ENCODE assay signal across 9 mouse cellular contexts in the genomic region with DNA sequence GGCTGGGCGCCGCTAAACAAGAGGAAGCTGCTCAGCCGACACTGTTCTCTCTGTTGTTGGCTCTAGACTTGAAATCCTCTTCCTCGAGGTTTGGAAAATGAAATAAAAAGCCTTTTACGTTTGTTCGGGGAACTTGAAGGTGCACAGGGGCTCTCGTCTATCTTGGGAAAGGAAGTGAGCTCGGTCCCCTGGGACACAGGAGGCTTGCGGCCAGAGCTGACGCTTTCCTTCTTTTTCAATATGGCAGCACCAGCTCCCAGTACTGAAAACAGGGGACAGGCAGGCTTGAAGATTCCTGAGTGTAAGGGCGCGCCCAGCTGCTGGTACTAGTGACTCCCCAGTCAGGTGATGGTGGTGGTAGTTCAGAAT. TPM values are rescaled to one million over a fixed set of nuclear protein-coding genes. Genes with fewer than 3 reads are reported as not detected.
DNase-seq lines count a peak whose midpoint lies in the region; ATAC-seq and TF ChIP-seq lines count a peak whose summit lies in the region.
"Had no signal": no experiment of that assay in that cellular context is flagged by ENCODE, and none has a peak within 500 bp of the region (broad histone marks: within the 10 kb centered on the region; RNA-seq: fewer than 3 reads in every experiment).

No protein-coding gene starts in this region.

- H3K27me3 ChIP-seq in heart, embryonic 13.5 days (replicated peaks), result peaks cover 30% of the 10 kb centered on the region
- H3K27me3 ChIP-seq in CH12.LX (replicated peaks), result no peaks in the 10 kb centered on the region
- no peaks in the 10 kb centered on the region for H3K27me3 ChIP-seq in hindbrain, embryonic 11.5 days (ENCODE audit: control insufficient read depth, insufficient read depth, low read length)

- H3K36me3 ChIP-seq in heart, embryonic 13.5 days, result no peaks in the 10 kb centered on the region
- H3K36me3 ChIP-seq in CH12.LX (replicated peaks in 1 of 2; ENCODE audit: control insufficient read depth in 1 of 2, insufficient read depth in 1 of 2, low read length in 1 of 2), result no peaks in the 10 kb centered on the region
- no peaks in the 10 kb centered on the region for H3K36me3 ChIP-seq in hindbrain, embryonic 11.5 days (ENCODE audit: control insufficient read depth, insufficient read depth, low read length)

- no peak overlapping the region for H3K27ac ChIP-seq in heart, embryonic 13.5 days (replicated peaks)
- H3K27ac ChIP-seq in CH12.LX (ENCODE audit: insufficient read depth, low read depth), result no peak overlapping the region
- H3K27ac ChIP-seq in hindbrain, embryonic 11.5 days (ENCODE audit: low read depth, low read length), result no peak overlapping the region

- H3K4me2 ChIP-seq in heart, embryonic 13.5 days, result peak overlapping the region; percentile 71
- H3K4me2 ChIP-seq in CH12.LX (ENCODE audit: insufficient read depth, low read depth, poor library complexity, severe bottlenecking), result peak overlapping the region; percentile 85
- H3K4me2 ChIP-seq in hindbrain, embryonic 11.5 days (replicated peaks; ENCODE audit: low read depth, low read length), result peak overlapping the region; percentile 77

- H3K79me2 ChIP-seq in CH12.LX (replicated peaks; ENCODE audit: control insufficient read depth, extremely low read depth, insufficient read depth, poor library complexity, severe bottlenecking), result no peaks in the 10 kb centered on the region

- no peak for TF ChIP-seq EP300 in CH12.LX (IDR thresholded peaks at IDR 0.05; ENCODE audit: low read length)

- no peak for TF ChIP-seq CTCF in CH12.LX (conservative IDR thresholded peaks at IDR 0.05 in 1 of 2, IDR thresholded peaks at IDR 0.05 in 1 of 2; ENCODE audit: low read depth in 2 of 2, low read length in 2 of 2)

- H3K9ac ChIP-seq in heart, embryonic 13.5 days, result no peak overlapping the region
- no peak overlapping the region; the same call in 1 of the 2 replicates for H3K9ac ChIP-seq in CH12.LX (ENCODE audit: insufficient read depth, low read depth)
- peak overlapping the region; percentile 48 for H3K9ac ChIP-seq in hindbrain, embryonic 11.5 days (ENCODE audit: low read depth, low read length)

- no peak for DNase-seq in heart, postnatal 36 days
- peak; percentile 6 for DNase-seq in CH12.LX (ENCODE audit: extremely low read depth)
- DNase-seq in cerebellum, adult 9-10 months, result peak; percentile 41
- no peak for DNase-seq in hindbrain, embryonic 11.5 days (ENCODE audit: low spot score)
- peak; percentile 47 for DNase-seq in mesoderm, embryonic 11.5 days (ENCODE audit: low read depth, low spot score)
- no peak for DNase-seq in natural killer cell, adult 2 months (ENCODE audit: low spot score in 2 of 2)
- no peak for DNase-seq in gastrocnemius, postnatal 25 days

- dilution Hi-C loops in CH12.LX (cut with MboI; ENCODE audit: extremely low pct_ligation_motif_present, extremely low pct_unique_long_range_greater_than_20kb, low sequenced_read_pairs), result no loop called here

- in situ Hi-C loops in CH12.LX (cut with MboI; ENCODE audit: low pct_ligation_motif_present, low pct_unique_long_range_greater_than_20kb, low sequenced_read_pairs), result no loop called here

- intact Hi-C loops in heart, postnatal 36 days (cut with DNase I), result no loop called here

- H3K9me3 ChIP-seq in heart, embryonic 13.5 days, result no peaks in the 10 kb centered on the region
- no peaks in the 10 kb centered on the region for H3K9me3 ChIP-seq in CH12.LX (replicated peaks; ENCODE audit: low read length)
- H3K9me3 ChIP-seq in hindbrain, embryonic 11.5 days (ENCODE audit: control insufficient read depth, low read length), result no peaks in the 10 kb centered on the region

- no peak for TF ChIP-seq RAD21 in CH12.LX (IDR thresholded peaks at IDR 0.05; ENCODE audit: low read depth, low read length)

- no peak for TF ChIP-seq POLR2A in CH12.LX (IDR thresholded peaks at IDR 0.05; ENCODE audit: low read depth, low read length)

- 1% methylated on average over 12 of the region's 12 CpGs for WGBS in heart, embryonic 13.5 days
- WGBS in hindbrain, embryonic 11.5 days, result 1% methylated on average over 12 of the region's 12 CpGs

- peak overlapping the region; percentile 46 for H3K4me3 ChIP-seq in heart, embryonic 13.5 days
- H3K4me3 ChIP-seq in CH12.LX (replicated peaks in 1 of 3; ENCODE audit: low read depth in 2 of 3, low read length in 2 of 3, poor library complexity in 1 of 3), result peak overlapping the region in 2 of 3 experiments; percentile 29 to 37
- H3K4me3 ChIP-seq in hindbrain, embryonic 11.5 days (ENCODE audit: low read depth, low read length), result peak overlapping the region; percentile 51

- peaks cover 12% of the 10 kb centered on the region; the same call in 1 of the 2 replicates for H3K4me1 ChIP-seq in heart, embryonic 13.5 days
- H3K4me1 ChIP-seq in CH12.LX (ENCODE audit: control insufficient read depth in 1 of 2, insufficient read depth in 2 of 2), result no peaks in the 10 kb centered on the region
- no peaks in the 10 kb centered on the region for H3K4me1 ChIP-seq in hindbrain, embryonic 11.5 days (replicated peaks; ENCODE audit: control insufficient read depth, insufficient read depth, low read length)

- ATAC-seq in heart, embryonic 13.5 days (ENCODE audit: extremely low read depth, insufficient number of reproducible peaks, low FRiP score, low TSS enrichment), result no peak
- peak; percentile 68 for ATAC-seq in hindbrain, embryonic 11.5 days (ENCODE audit: low FRiP score)

TF ChIP-seq in CH12.LX, 34 proteins besides CTCF, POLR2A, EP300 and RAD21:
- TF ChIP-seq KAT2A (IDR thresholded peaks at IDR 0.05; ENCODE audit: insufficient replicate concordance, low read length) (no peak), SIN3A (IDR thresholded peaks at IDR 0.05; ENCODE audit: low read length) (no peak), ELF1 (IDR thresholded peaks at IDR 0.05; ENCODE audit: low read depth, low read length) (no peak), MYC (IDR thresholded peaks at IDR 0.05; ENCODE audit: low read depth, low read length) (no peak), MAFK (IDR thresholded peaks at IDR 0.05; ENCODE audit: insufficient replicate concordance, low read length) (no peak)

RNA-seq across cellular contexts. Expression of gene Pcsk1, which starts 0.8 kb away (rescaled TPM):
- 0.11 and 0.23 TPM in 2 replicates for polyA plus RNA-seq in heart, embryonic 13.5 days (2015; fragmentation: Nextera tagmentation; extraction: Ambion mirVana)
- total RNA-seq in heart, postnatal 36 days (2021), result under 1 TPM; 0.11 to 0.19 TPM
- total RNA-seq in CH12.LX (2012; rRNA removed) (not detected in 2 replicates), CH12.LX (2014; rRNA removed) (not detected in 2 replicates)
- polyA plus RNA-seq in CH12.LX (2012; ENCODE audit: insufficient read length, low read depth), result not detected in 2 replicates
- 1.4 and 1.6 TPM in 2 replicates for polyA plus RNA-seq in hindbrain, embryonic 11.5 days (2014; fragmentation: Nextera tagmentation; extraction: Ambion mirVana)
- under 1 TPM; 0.21 to 0.33 TPM for total RNA-seq in gastrocnemius, postnatal 25 days (2021)
- total RNA-seq: MEL had no signal

Comparison
In these comparisons a context has a peak if more than half of its experiments do, and no peak if none do; other contexts are left out.
1. DNase-seq: peak in CH12.LX (single experiment), cerebellum, adult 9-10 months (single experiment) and mesoderm, embryonic 11.5 days (single experiment); none in heart, postnatal 36 days (0 of 2), hindbrain, embryonic 11.5 days (single experiment), natural killer cell, adult 2 months (0 of 2) and gastrocnemius, postnatal 25 days (single experiment).
2. Peak in every context shown above with its lines, with median percentiles within 50 percentile points of each other: H3K4me2 ChIP-seq and H3K4me3 ChIP-seq.